Mouse (Mus musculus) kidney, adult 18-20 months (tissue): ENCODE data around the gene Acot4.
"Not testable (repeated sequence)": the region's sequence is repeated elsewhere in the genome, so short reads cannot be mapped to it uniquely, and the experiment has no call there.

Source experiments
- DNase-seq: peaks from one replicate; pipeline ENCODE4 v3.0.0; 2021

The Acot4 gene

GRCm38 (mm10) chr12:84038241-84038640 is at the start of gene Acot4:
Acot4 (plus strand) TSS chr12:84038379.
- DNase-seq = peak; percentile 81

- DNase-seq = no peak
Observed at GRCm38 (mm10) chr12:83988483-83988882, 49.7 kb upstream of the Acot4 start.

GRCm38 (mm10) chr12:83989378-83989777 is 48.8 kb upstream of the Acot4 start:
- DNase-seq = no peak

GRCm38 (mm10) chr12:83997221-83997620 is 41.0 kb upstream of the Acot4 start:
- no peak for DNase-seq

- no peak for DNase-seq
Observed at GRCm38 (mm10) chr12:83998341-83999107, 39.7 kb upstream of the Acot4 start.

GRCm38 (mm10) chr12:83999237-83999636 is 38.9 kb upstream of the Acot4 start:
- peak; percentile 89 for DNase-seq

- no peak for DNase-seq
Observed at GRCm38 (mm10) chr12:84000418-84000817, 37.8 kb upstream of the Acot4 start.

- DNase-seq = no peak
Observed at GRCm38 (mm10) chr12:84003866-84004265, 34.3 kb upstream of the Acot4 start.

- DNase-seq = peak; percentile 33
Observed at GRCm38 (mm10) chr12:84008251-84008650, 29.9 kb upstream of the Acot4 start.

GRCm38 (mm10) chr12:84008729-84009128 is 29.4 kb upstream of the Acot4 start:
- no peak for DNase-seq

- DNase-seq = peak; percentile 81
Observed at GRCm38 (mm10) chr12:84009171-84009965, 28.8 kb upstream of the Acot4 start, which contains the start of gene Acot1. Acot1 (plus strand) TSS chr12:84009490.

GRCm38 (mm10) chr12:84010201-84010600 is 28.0 kb upstream of the Acot4 start:
- no peak for DNase-seq

- peak; percentile 92 for DNase-seq
Observed at GRCm38 (mm10) chr12:84011251-84012040, 26.7 kb upstream of the Acot4 start.

- no peak for DNase-seq
Observed at GRCm38 (mm10) chr12:84013130-84013529, 25.0 kb upstream of the Acot4 start.

GRCm38 (mm10) chr12:84013701-84014100 is 24.5 kb upstream of the Acot4 start:
- DNase-seq = no peak

- peak; percentile 88 for DNase-seq
Observed at GRCm38 (mm10) chr12:84020528-84020927, 17.7 kb upstream of the Acot4 start.

GRCm38 (mm10) chr12:84022266-84022665 is 15.9 kb upstream of the Acot4 start:
- not testable (repeated sequence) for DNase-seq

- no peak for DNase-seq
Observed at GRCm38 (mm10) chr12:84023052-84023745, 15.0 kb upstream of the Acot4 start.

- no peak for DNase-seq
Observed at GRCm38 (mm10) chr12:84025888-84026287, 12.3 kb upstream of the Acot4 start.

- DNase-seq = not testable (repeated sequence)
Observed at GRCm38 (mm10) chr12:84028328-84028727, 9.9 kb upstream of the Acot4 start.

GRCm38 (mm10) chr12:84029043-84029442 is 9.1 kb upstream of the Acot4 start:
- not testable (repeated sequence) for DNase-seq

GRCm38 (mm10) chr12:84030659-84031332 is 7.4 kb upstream of the Acot4 start:
- DNase-seq = peak; percentile 83
